Mouse (Mus musculus) hindbrain, embryonic 16.5 days (tissue): Measurements from ENCODE around the gene Olfr918. TPM values are rescaled to one million over a fixed set of nuclear protein-coding genes. Genes with fewer than 3 reads are reported as not detected.

Experiments
- ATAC-seq: fragments of 200-750 bp; cut with Nextera tagmentation; 2 replicates; pipeline ENCODE4 v1.8.0; 2017; ENCODE audit warnings: moderate TSS enrichment, moderate library complexity
- H3K27ac ChIP-seq: fragments of 300-500 bp; sonication (generic); 2 replicates; pipeline ENCODE4 v1.5.1; 2014; ENCODE audit warnings: low read depth, mild to moderate bottlenecking, control low read depth, low read length, moderate library complexity
- H3K27me3 ChIP-seq: fragments of 300-500 bp; sonication (generic); replicated peaks from 2 replicates; pipeline ENCODE4 v1.6.1; 2014; ENCODE audit warnings: low read length; ENCODE audit not compliant: control insufficient read depth, insufficient read depth
- H3K36me3 ChIP-seq: fragments of 300-500 bp; sonication (generic); 2 replicates; pipeline ENCODE4 v1.6.1; 2014; ENCODE audit warnings: mild to moderate bottlenecking, low read length, moderate library complexity, mixed read lengths; ENCODE audit not compliant: control insufficient read depth, insufficient read depth
- H3K4me1 ChIP-seq: fragments of 300-500 bp; sonication (generic); 2 replicates; pipeline ENCODE4 v1.6.1; 2014; ENCODE audit warnings: low read depth, low read length; ENCODE audit not compliant: control insufficient read depth, insufficient read depth
- H3K4me2 ChIP-seq: fragments of 300-500 bp; sonication (generic); 2 replicates; pipeline ENCODE4 v1.6.1; 2014; ENCODE audit warnings: mild to moderate bottlenecking, low read length, control low read depth, moderate library complexity
- H3K4me3 ChIP-seq: fragments of 300-500 bp; sonication (generic); 2 replicates; pipeline ENCODE4 v1.5.1; 2014; ENCODE audit warnings: mild to moderate bottlenecking, low read length, control low read depth, moderate library complexity
- H3K9ac ChIP-seq: fragments of 300-500 bp; sonication (generic); 2 replicates; pipeline ENCODE4 v1.6.1; 2014; ENCODE audit warnings: low read depth, mild to moderate bottlenecking, control low read depth, low read length, moderate library complexity
- H3K9me3 ChIP-seq: fragments of 300-500 bp; sonication (generic); 2 replicates; pipeline ENCODE4 v1.6.1; 2014; ENCODE audit warnings: mild to moderate bottlenecking, low read length, moderate library complexity; ENCODE audit not compliant: control insufficient read depth
- WGBS: fragments of 180-500 bp; shearing (Covaris S2); extraction: QIAGEN DNeasy Blood & Tissue Kit; methylation state at CpG from one replicate; pipeline ENCODE4 v1.1.7; 2014; 5-methylcytosine and 5-hydroxymethylcytosine counted together
- polyA plus RNA-seq: library from polyadenylated mRNA; unstranded; fragments of >200 nt; fragmentation: Nextera tagmentation; extraction: Ambion mirVana; gene quantifications from 2 replicates; pipeline ENCODE4 v1.2.1, GENCODE M21; 2015

Olfr918 gene
- not detected in 2 replicates for polyA plus RNA-seq

GRCm38 (mm10) chr9:38674501-38674900, at the start of gene Olfr918:
Olfr918 (minus strand) TSS chr9:38674601.
- WGBS: 80% methylated on average over 2 of the region's 2 CpGs
- Histone ChIP-seq H3K4me2 (no peak within 1 kb of the TSS), H3K27me3 (no peaks in the 10 kb centered on the region), H3K9ac (no peak within 1 kb of the TSS), H3K4me1 (no peaks in the 10 kb centered on the region), H3K27ac (no peak within 1 kb of the TSS), H3K4me3 (no peak within 1 kb of the TSS), H3K9me3 (no peaks in the 10 kb centered on the region), H3K36me3 (no peaks in the 10 kb centered on the region)
- no peak for ATAC-seq

GRCm38 (mm10) chr9:38724044-38724443, 49.6 kb upstream of the Olfr918 start:
- H3K9me3 ChIP-seq: no peaks in the 10 kb centered on the region
- no peak overlapping the region for H3K4me3 ChIP-seq
- no peak overlapping the region for H3K27ac ChIP-seq
- no peak overlapping the region for H3K9ac ChIP-seq
- WGBS: 91% methylated on average over 1 of the region's 1 CpGs
- no peaks in the 10 kb centered on the region for H3K36me3 ChIP-seq
- no peak for ATAC-seq
- H3K4me1 ChIP-seq: no peaks in the 10 kb centered on the region
- H3K27me3 ChIP-seq: no peaks in the 10 kb centered on the region
- no peak overlapping the region for H3K4me2 ChIP-seq

GRCm38 (mm10) chr9:38718927-38719441, 44.6 kb upstream of the Olfr918 start:
- no peak for ATAC-seq
- 2% methylated on average over 3 of the region's 3 CpGs for WGBS
- Histone ChIP-seq H3K9ac (peak overlapping the region; percentile 12; the same call in 1 of the 2 replicates), H3K9me3 (no peaks in the 10 kb centered on the region), H3K36me3 (no peaks in the 10 kb centered on the region), H3K4me1 (no peaks in the 10 kb centered on the region), H3K4me2 (peak overlapping the region; percentile 49), H3K27ac (no peak overlapping the region), H3K27me3 (no peaks in the 10 kb centered on the region), H3K4me3 (peak overlapping the region; percentile 44)

- peak; percentile 82 for ATAC-seq
- Histone ChIP-seq H3K36me3 (no peaks in the 10 kb centered on the region), H3K27me3 (no peaks in the 10 kb centered on the region), H3K27ac (no peak within 1 kb of the TSS), H3K4me2 (peak within 1 kb of the TSS; percentile 49), H3K4me1 (no peaks in the 10 kb centered on the region), H3K9ac (peak within 1 kb of the TSS; percentile 23), H3K4me3 (peak within 1 kb of the TSS; percentile 44), H3K9me3 (no peaks in the 10 kb centered on the region)
- WGBS: 8% methylated on average over 4 of the region's 4 CpGs
Measured at GRCm38 (mm10) chr9:38718102-38718501, 43.7 kb upstream of the Olfr918 start, which contains the start of gene Vwa5a. Vwa5a (plus strand) TSS chr9:38718268.

GRCm38 (mm10) chr9:38672887-38673286, 1.5 kb downstream of the Olfr918 start:
- Histone ChIP-seq H3K4me3 (no peak overlapping the region), H3K4me2 (no peak overlapping the region), H3K4me1 (no peaks in the 10 kb centered on the region), H3K27ac (no peak overlapping the region), H3K27me3 (no peaks in the 10 kb centered on the region), H3K36me3 (no peaks in the 10 kb centered on the region), H3K9me3 (no peaks in the 10 kb centered on the region), H3K9ac (no peak overlapping the region)
- 87% methylated on average over 2 of the region's 2 CpGs for WGBS
- no peak for ATAC-seq

DNA sequence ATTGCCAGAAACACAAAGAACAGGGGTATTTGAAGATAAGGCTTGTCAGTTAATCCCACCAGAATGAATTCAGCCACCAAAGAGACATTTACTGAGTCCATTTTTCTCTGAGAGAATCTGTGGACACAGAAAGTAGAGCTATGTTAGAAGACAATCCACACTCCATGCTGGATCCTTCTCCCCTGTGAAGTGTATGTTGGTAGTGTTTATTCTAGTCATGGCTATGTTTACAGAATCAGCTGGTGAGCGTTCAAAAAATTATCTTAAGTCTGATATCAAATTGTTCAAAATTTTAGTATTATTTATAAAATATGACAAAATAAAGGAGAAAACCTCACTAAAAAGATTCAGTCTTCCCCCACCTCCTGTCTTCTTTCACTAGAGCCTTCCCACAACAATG, 8.7 kb downstream of the Olfr918 start, which contains the start of gene Olfr917:
Gene Olfr917 (minus strand): TSS at position 101 of the 400 bp plus-strand sequence.
- Histone ChIP-seq H3K27ac (no peak within 1 kb of the TSS), H3K36me3 (no peaks in the 10 kb centered on the region), H3K4me3 (no peak within 1 kb of the TSS), H3K9ac (no peak within 1 kb of the TSS), H3K4me2 (no peak within 1 kb of the TSS), H3K27me3 (no peaks in the 10 kb centered on the region), H3K9me3 (no peaks in the 10 kb centered on the region), H3K4me1 (no peaks in the 10 kb centered on the region)
- no peak for ATAC-seq
- 95% methylated on average over 1 of the region's 1 CpGs for WGBS

DNA sequence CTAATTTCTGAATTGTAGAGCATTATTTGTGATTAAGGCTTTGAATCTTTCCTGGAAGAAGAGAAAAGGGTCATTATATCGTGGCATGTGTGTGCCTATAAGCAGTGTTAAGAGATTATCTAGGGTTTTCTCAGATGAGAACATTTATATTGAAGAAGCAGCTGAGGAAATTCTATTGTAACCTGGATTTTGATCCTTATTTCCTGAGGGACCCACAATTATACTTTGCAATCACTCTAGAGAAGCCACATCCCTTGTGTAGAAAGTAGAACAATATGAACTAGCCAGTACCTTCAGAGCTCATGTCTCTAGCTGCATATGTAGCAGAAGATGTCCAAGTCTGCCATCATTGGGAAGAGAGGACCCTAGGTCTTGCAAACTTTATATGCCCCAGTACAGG, 14.6 kb downstream of the Olfr918 start, which contains the start of gene Olfr916:
Gene Olfr916 (minus strand): TSS at position 101 of the 400 bp plus-strand sequence.
- WGBS: 69% methylated on average over 1 of the region's 1 CpGs
- no peak within 1 kb of the TSS for H3K4me2 ChIP-seq

GRCm38 (mm10) chr9:38632406-38632805, 42.0 kb downstream of the Olfr918 start:
- H3K4me1 ChIP-seq: no peaks in the 10 kb centered on the region
- no peak overlapping the region for H3K27ac ChIP-seq
- H3K9me3 ChIP-seq: 0 out of 2 replicates have a peak, but pooled peaks cover 3% of the 10 kb centered on the region
- no peaks in the 10 kb centered on the region for H3K36me3 ChIP-seq
- H3K4me3 ChIP-seq: no peak overlapping the region
- no peak overlapping the region for H3K9ac ChIP-seq
- no peak overlapping the region for H3K4me2 ChIP-seq
- ATAC-seq: no peak
- H3K27me3 ChIP-seq: no peaks in the 10 kb centered on the region
- WGBS: 79% methylated on average over 4 of the region's 4 CpGs

More for the DNA sequence above, 14.6 kb downstream of the Olfr918 start, which contains the start of gene Olfr916:
- Histone ChIP-seq H3K27ac (no peak within 1 kb of the TSS), H3K36me3 (no peaks in the 10 kb centered on the region), H3K4me1 (no peaks in the 10 kb centered on the region), H3K27me3 (no peaks in the 10 kb centered on the region), H3K4me3 (no peak within 1 kb of the TSS), H3K9me3 (no peaks in the 10 kb centered on the region), H3K9ac (no peak within 1 kb of the TSS)
- ATAC-seq: no peak
